In genomic region chr4:142160041-142160440, GRCm38 (mm10) we compare ENCODE assay signal across 9 mouse cellular contexts.
A peak's percentile ranks its signal among the peaks of the same experiment; 100 is the strongest.
DNase-seq lines count a peak whose midpoint lies in the region; ATAC-seq and TF ChIP-seq lines count a peak whose summit lies in the region.
"Had no signal": no experiment of that assay in that cellular context is flagged by ENCODE, and none has a peak within 500 bp of the region (broad histone marks: within the 10 kb centered on the region; RNA-seq: fewer than 3 reads in every experiment).

No protein-coding gene starts in this region.

- H3K4me3 ChIP-seq in heart, postnatal 0 days (ENCODE audit: low read depth, low read length): no peak overlapping the region
- H3K4me3 ChIP-seq: embryonic facial prominence, embryonic 13.5 days had no signal

- H3K27me3 ChIP-seq in heart, postnatal 0 days (ENCODE audit: control insufficient read depth, insufficient read depth, low read length): no peaks in the 10 kb centered on the region
- H3K27me3 ChIP-seq: embryonic facial prominence, embryonic 13.5 days had no signal

- 0 out of 2 replicates have a peak, but pooled peaks cover 2% of the 10 kb centered on the region for H3K4me1 ChIP-seq in heart, postnatal 0 days (ENCODE audit: control insufficient read depth, insufficient read depth)

- H3K9me3 ChIP-seq in heart, postnatal 0 days (replicated peaks; ENCODE audit: control insufficient read depth, low read length): no peaks in the 10 kb centered on the region

- no peaks in the 10 kb centered on the region for H3K36me3 ChIP-seq in heart, postnatal 0 days (replicated peaks; ENCODE audit: control insufficient read depth, insufficient read depth, low read length)

- no peak for TF ChIP-seq EP300 in heart, postnatal 0 days (IDR thresholded peaks at IDR 0.05; ENCODE audit: low read depth)

- no peak for TF ChIP-seq CTCF in heart, postnatal 0 days (IDR thresholded peaks at IDR 0.05; ENCODE audit: low read depth)

- DNase-seq in lung, postnatal 36 days: peak; percentile 26
- DNase-seq in lung, postnatal 4 days: no peak
- DNase-seq in frontal cortex, postnatal 36 days (ENCODE audit: low spot score in 2 of 2): peak; percentile 33 to 57
- peak; percentile 38 for DNase-seq in heart, postnatal 0 days (ENCODE audit: low spot score)
- peak; percentile 22 to 54 for DNase-seq in right cerebral cortex, postnatal 36 days (ENCODE audit: low spot score in 2 of 2)
- no peak for DNase-seq in thymus, adult 18-20 months
- no peak for DNase-seq in kidney, adult 9 months
- DNase-seq: kidney, postnatal 10 days had no signal

- peak; percentile 70 for ATAC-seq in heart, postnatal 0 days (ENCODE audit: insufficient read depth, low read depth)

- no peak overlapping the region for H3K27ac ChIP-seq in heart, postnatal 0 days (ENCODE audit: low read depth)
- H3K27ac ChIP-seq: embryonic facial prominence, embryonic 13.5 days had no signal

- 50% methylated on average over 8 of the region's 8 CpGs for WGBS in heart, postnatal 0 days

- H3K4me2 ChIP-seq in heart, postnatal 0 days (ENCODE audit: low read depth, low read length): no peak overlapping the region
- H3K4me2 ChIP-seq: embryonic facial prominence, embryonic 13.5 days had no signal

- H3K9ac ChIP-seq in heart, postnatal 0 days (replicated peaks; ENCODE audit: low read depth, low read length): no peak overlapping the region
- H3K9ac ChIP-seq: embryonic facial prominence, embryonic 13.5 days had no signal

Comparison
In these comparisons a context has a peak if more than half of its experiments do, and no peak if none do; other contexts are left out.
1. DNase-seq: peak in lung, postnatal 36 days (single experiment), frontal cortex, postnatal 36 days (2 of 2), heart, postnatal 0 days (single experiment) and right cerebral cortex, postnatal 36 days (2 of 2); none in lung, postnatal 4 days (0 of 2), thymus, adult 18-20 months (0 of 2) and kidney, adult 9 months (single experiment).